Mouse (Mus musculus) ES-Bruce4 (cell line): ENCODE measurements at regions not wholly inside any gene's neighbourhood (a gene's known extent, or its start where the extent isn't known, plus 50 kb on each side); places are given as distances from the start of the nearest gene placed in this dataset.

Source experiments
- CTCF ChIP-seq: IDR thresholded peaks from one replicate; pipeline ENCODE4 v1.8.1; 2011; ENCODE audit warnings: low read depth, low read length
- EP300 ChIP-seq: IDR thresholded peaks from 2 replicates; pipeline ENCODE4 v1.6.1; 2011; ENCODE audit warnings: low read depth, low read length; ENCODE audit not compliant: insufficient read depth
- POLR2A ChIP-seq: IDR thresholded peaks from one replicate; pipeline ENCODE4 v1.8.1; 2011; ENCODE audit warnings: low read length; ENCODE audit not compliant: insufficient read depth

- TF ChIP-seq CTCF (no peak), EP300 (no peak), POLR2A (no peak)
Observed at GRCm38 (mm10) chr10:60913456-60913900, 82.1 kb upstream of the Unc5b start.
